Comparison of ENCODE assay signal across 9 mouse cellular contexts in the genomic region with DNA sequence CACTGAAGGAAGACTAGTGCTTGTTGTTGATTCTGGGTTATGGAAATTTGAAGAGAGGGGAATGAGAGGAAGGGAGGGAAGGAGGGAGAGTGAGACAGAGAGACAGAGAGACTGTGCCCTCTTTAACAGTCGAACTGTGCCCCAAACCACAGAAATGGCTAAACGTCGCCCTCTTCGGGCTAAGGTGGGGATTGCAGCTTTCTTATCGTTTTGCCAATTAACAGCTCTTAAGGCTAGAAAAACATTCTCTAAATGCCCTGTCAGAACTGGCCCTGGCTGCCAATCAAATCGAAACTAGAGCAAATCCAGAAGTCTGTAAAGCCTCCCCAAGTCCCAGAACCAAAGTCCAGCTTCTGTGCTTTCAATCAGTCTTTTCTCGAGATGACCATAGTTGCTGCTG. TPM values are rescaled to one million over a fixed set of nuclear protein-coding genes. Genes with fewer than 3 reads are reported as not detected.
DNase-seq lines count a peak whose midpoint lies in the region; ATAC-seq and TF ChIP-seq lines count a peak whose summit lies in the region.
"Had no signal": no experiment of that assay in that cellular context is flagged by ENCODE, and none has a peak within 500 bp of the region (broad histone marks: within the 10 kb centered on the region; RNA-seq: fewer than 3 reads in every experiment).

No protein-coding gene starts in this region.

- no peaks in the 10 kb centered on the region for H3K79me2 ChIP-seq in heart, adult 2 months (replicated peaks; ENCODE audit: control insufficient read depth, insufficient read depth, low read length)

- no peak overlapping the region for H3K9ac ChIP-seq in heart, adult 2 months (ENCODE audit: low read depth, low read length)
- H3K9ac ChIP-seq in embryonic facial prominence, embryonic 11.5 days (replicated peaks; ENCODE audit: low read length): no peak overlapping the region
- H3K9ac ChIP-seq: stomach, embryonic 15.5 days had no signal

- no peak overlapping the region for H3K4me2 ChIP-seq in embryonic facial prominence, embryonic 11.5 days (ENCODE audit: low read depth, low read length)
- H3K4me2 ChIP-seq: stomach, embryonic 15.5 days had no signal

- H3K9me3 ChIP-seq in embryonic facial prominence, embryonic 11.5 days (replicated peaks; ENCODE audit: control insufficient read depth, low read length): no peaks in the 10 kb centered on the region
- H3K9me3 ChIP-seq: stomach, embryonic 15.5 days had no signal

- no peaks in the 10 kb centered on the region for H3K4me1 ChIP-seq in heart, adult 2 months (ENCODE audit: control insufficient read depth, insufficient read depth, low read length)
- H3K4me1 ChIP-seq in embryonic facial prominence, embryonic 11.5 days (ENCODE audit: control insufficient read depth, insufficient read depth, low read length): no peaks in the 10 kb centered on the region
- H3K4me1 ChIP-seq: stomach, embryonic 15.5 days had no signal

- H3K27me3 ChIP-seq in heart, adult 2 months (ENCODE audit: control insufficient read depth, insufficient read depth, low read length): no peaks in the 10 kb centered on the region
- no peaks in the 10 kb centered on the region for H3K27me3 ChIP-seq in embryonic facial prominence, embryonic 11.5 days (ENCODE audit: control insufficient read depth, insufficient read depth, low read length)
- H3K27me3 ChIP-seq in splenic B cell, adult 2 months (ENCODE audit: control insufficient read depth, insufficient read depth, low read length, poor library complexity, severe bottlenecking): no peaks in the 10 kb centered on the region
- H3K27me3 ChIP-seq: stomach, embryonic 15.5 days had no signal

- DNase-seq in heart, adult 2 months: peak; percentile 43 to 80
- DNase-seq in heart, adult 11 months: no peak
- peak; percentile 68 for DNase-seq in adrenal gland, postnatal 25 days
- DNase-seq in embryonic facial prominence, embryonic 11.5 days (ENCODE audit: low spot score): peak; percentile 77
- peak; percentile 5 for DNase-seq in heart, postnatal 25 days (ENCODE audit: low spot score)
- DNase-seq in layer of hippocampus, postnatal 36 days: peak; percentile 58 to 71
- DNase-seq in splenic B cell, adult 2 months (ENCODE audit: low read depth, low spot score): peak; percentile 67

- TF ChIP-seq POLR2A in heart, adult 2 months (IDR thresholded peaks at IDR 0.05; ENCODE audit: insufficient read depth, low read depth, low read length): no peak

- H3K27ac ChIP-seq in heart, adult 2 months: no peak overlapping the region
- H3K27ac ChIP-seq in embryonic facial prominence, embryonic 11.5 days (replicated peaks; ENCODE audit: low read depth, low read length): no peak overlapping the region
- H3K27ac ChIP-seq: stomach, embryonic 15.5 days had no signal

- 9% methylated on average over 7 of the region's 7 CpGs for WGBS in heart, adult 2 months
- WGBS in embryonic facial prominence, embryonic 11.5 days: 18% methylated on average over 7 of the region's 7 CpGs

- ATAC-seq in embryonic facial prominence, embryonic 11.5 days (replicated peaks; ENCODE audit: insufficient number of reproducible peaks, low FRiP score, low TSS enrichment, low read depth): no peak
- ATAC-seq in megakaryocyte-erythroid progenitor cell, adult 5-6 weeks (replicated peaks; ENCODE audit: low FRiP score, low TSS enrichment, poor library complexity, severe bottlenecking): peak; percentile 65

- 0 out of 2 replicates have a peak, but pooled peaks have one; percentile 17 for TF ChIP-seq EP300 in heart, adult 2 months (IDR thresholded peaks at IDR 0.05; ENCODE audit: insufficient read depth, low read depth, low read length)

- no peak overlapping the region for H3K4me3 ChIP-seq in heart, adult 2 months
- H3K4me3 ChIP-seq in embryonic facial prominence, embryonic 11.5 days (ENCODE audit: low read depth, low read length): no peak overlapping the region
- H3K4me3 ChIP-seq: stomach, embryonic 15.5 days had no signal

- intact Hi-C loops in heart, adult 2 months (cut with DNase I): loop anchor here (1.0 to 2.0 kb wide), 2 partner anchors 27 to 55 kb away; no protein-coding TSS in a partner anchor
- intact Hi-C loops in heart, postnatal 25 days (cut with DNase I): loop anchor here (1.0 kb wide), 1 partner anchor 27 kb away; no protein-coding TSS in a partner anchor

- peak; percentile 86 for TF ChIP-seq CTCF in heart, adult 2 months (IDR thresholded peaks at IDR 0.05)

- no peaks in the 10 kb centered on the region for H3K36me3 ChIP-seq in heart, adult 2 months (ENCODE audit: control insufficient read depth, insufficient read depth, low read length)
- no peaks in the 10 kb centered on the region for H3K36me3 ChIP-seq in embryonic facial prominence, embryonic 11.5 days (replicated peaks; ENCODE audit: control insufficient read depth, insufficient read depth, low read depth, low read length)
- no peaks in the 10 kb centered on the region for H3K36me3 ChIP-seq in splenic B cell, adult 2 months (ENCODE audit: control insufficient read depth, insufficient read depth, low read length, poor library complexity, severe bottlenecking)
- H3K36me3 ChIP-seq: stomach, embryonic 15.5 days had no signal

RNA-seq across cellular contexts. Expression of gene Pgrmc1, which starts 36.4 kb away (rescaled TPM):
- 10 to 100 TPM; 20.9 to 21.9 TPM for total RNA-seq in heart, adult 2 months (2021)
- polyA plus RNA-seq in heart, adult 2 months (2012; rRNA removed): 15.0 and 19.3 TPM in 2 replicates
- total RNA-seq in adrenal gland, postnatal 25 days (2021): 472 and 534 TPM in 2 replicates
- polyA plus RNA-seq in embryonic facial prominence, embryonic 11.5 days (2014; fragmentation: Nextera tagmentation; extraction: Ambion mirVana): 442 and 449 TPM in 2 replicates
- 10 to 100 TPM; 19.5 to 20.1 TPM for total RNA-seq in heart, postnatal 25 days (2021)
- total RNA-seq in layer of hippocampus, postnatal 36 days (2021): 100 to 1,000 TPM; 280 to 313 TPM
- total RNA-seq in megakaryocyte-erythroid progenitor cell, adult 5-6 weeks (2014; fragmentation: Nextera tagmentation): 74.8 and 75.4 TPM in 2 replicates
- 80.5 and 109 TPM in 2 replicates for total RNA-seq in megakaryocyte-erythroid progenitor cell, adult 5-6 weeks (2017)
